Mouse (Mus musculus) CH12.LX (cell line): Measurements from ENCODE around the gene Sel1l. TPM values are rescaled to one million over a fixed set of nuclear protein-coding genes. Genes with fewer than 3 reads are reported as not detected.

Experiments used
- DNase-seq: peaks from one replicate; pipeline ENCODE4 v3.0.0-alpha.2; 2013; ENCODE audit errors: extremely low read depth
- H3K27ac ChIP-seq: 2 replicates; pipeline ENCODE4 v1.5.1; 2012; ENCODE audit warnings: low read depth, mild to moderate bottlenecking, control low read depth, moderate library complexity; ENCODE audit not compliant: insufficient read depth
- H3K27me3 ChIP-seq: replicated peaks from 2 replicates; pipeline ENCODE3; 2012; ENCODE audit warnings: inconsistent platforms
- H3K36me3 ChIP-seq, 2 experiments: replicated peaks in 1 of 2; 2 replicates each; pipeline versions ENCODE3 to v1.6.1; 2012; ENCODE audit warnings: inconsistent platforms in 1 of 2, low read length in 1 of 2, mild to moderate bottlenecking in 1 of 2, mixed read lengths in 1 of 2, moderate library complexity in 1 of 2; ENCODE audit not compliant: control insufficient read depth in 1 of 2, insufficient read depth in 1 of 2
- H3K4me1 ChIP-seq, 2 experiments: 2 replicates each; pipeline ENCODE4 v1.6.1; 2012; ENCODE audit warnings: inconsistent platforms in 1 of 2, moderate library complexity in 1 of 2; ENCODE audit not compliant: insufficient read depth in 2 of 2, control insufficient read depth in 1 of 2
- H3K4me2 ChIP-seq: 2 replicates; pipeline ENCODE4 v1.6.1; 2012; ENCODE audit warnings: low read depth, mild to moderate bottlenecking, control low read depth; ENCODE audit not compliant: poor library complexity, insufficient read depth, severe bottlenecking
- H3K4me3 ChIP-seq, 3 experiments: fragments of 150-350 bp in 1 of 3; sonication (generic) in 1 of 3; replicated peaks in 1 of 3; 2 replicates each; pipeline versions ENCODE3 to v1.5.1; 2011 to 2012; ENCODE audit warnings: low read depth in 2 of 3, low read length in 2 of 3, mild to moderate bottlenecking in 2 of 3, moderate library complexity in 2 of 3, control low read depth in 1 of 3, improper control_type of control experiment in 1 of 3, inconsistent platforms in 1 of 3, mixed read lengths in 1 of 3; ENCODE audit not compliant: poor library complexity in 1 of 3
- H3K79me2 ChIP-seq: replicated peaks from 2 replicates; pipeline ENCODE4 v1.6.1; 2012; ENCODE audit warnings: mild to moderate bottlenecking, moderate library complexity; ENCODE audit not compliant: control insufficient read depth, poor library complexity, insufficient read depth, severe bottlenecking; ENCODE audit errors: extremely low read depth
- H3K9ac ChIP-seq: 2 replicates; pipeline ENCODE4 v1.6.1; 2012; ENCODE audit warnings: low read depth, mild to moderate bottlenecking, control low read depth, moderate library complexity; ENCODE audit not compliant: insufficient read depth
- H3K9me3 ChIP-seq: replicated peaks from 2 replicates; pipeline ENCODE3; 2012; ENCODE audit warnings: low read length, inconsistent platforms, mixed read lengths
- BHLHE40 ChIP-seq: IDR thresholded peaks from 2 replicates; pipeline ENCODE4 v1.6.1; 2011; ENCODE audit warnings: mild to moderate bottlenecking, low read depth, low read length, improper control_type of control experiment
- CHD2 ChIP-seq: IDR thresholded peaks from 2 replicates; pipeline ENCODE4 v1.6.1; 2011; ENCODE audit warnings: low read length, improper control_type of control experiment
- ELF1 ChIP-seq: IDR thresholded peaks from 2 replicates; pipeline ENCODE4 v1.6.1; 2014; ENCODE audit warnings: low read depth, mild to moderate bottlenecking, inconsistent platforms, low read length, improper control_type of control experiment
- EP300 ChIP-seq: IDR thresholded peaks from 2 replicates; pipeline ENCODE4 v1.6.1; 2011; ENCODE audit warnings: low read length, improper control_type of control experiment
- ETS1 ChIP-seq: conservative IDR thresholded peaks from 2 replicates; pipeline ENCODE4 v1.6.1; 2012; ENCODE audit warnings: low read depth, mild to moderate bottlenecking, inconsistent platforms, low read length, improper control_type of control experiment, moderate library complexity
- HCFC1 ChIP-seq: IDR thresholded peaks from 2 replicates; pipeline ENCODE4 v1.6.1; 2012; ENCODE audit warnings: low read depth, mild to moderate bottlenecking, inconsistent platforms, low read length, improper control_type of control experiment
- KAT2A ChIP-seq: IDR thresholded peaks from 2 replicates; pipeline ENCODE4 v1.6.1; 2012; ENCODE audit warnings: low read length, improper control_type of control experiment, inconsistent platforms; ENCODE audit not compliant: insufficient replicate concordance
- MAX ChIP-seq: IDR thresholded peaks from 2 replicates; pipeline ENCODE4 v1.6.1; 2011; ENCODE audit warnings: low read length, improper control_type of control experiment
- MXI1 ChIP-seq: IDR thresholded peaks from 2 replicates; pipeline ENCODE4 v1.6.1; 2011; ENCODE audit warnings: mild to moderate bottlenecking, low read depth, low read length, improper control_type of control experiment
- MYC ChIP-seq: IDR thresholded peaks from 2 replicates; pipeline ENCODE4 v1.6.1; 2011; ENCODE audit warnings: low read depth, mild to moderate bottlenecking, improper control_type of control experiment, low read length
- NRF1 ChIP-seq: IDR thresholded peaks from 2 replicates; pipeline ENCODE4 v1.6.1; 2014; ENCODE audit warnings: low read depth, mild to moderate bottlenecking, inconsistent platforms, low read length, improper control_type of control experiment, moderate library complexity
- PAX5 ChIP-seq: IDR thresholded peaks from 2 replicates; pipeline ENCODE4 v1.6.1; 2012; ENCODE audit warnings: low read length, inconsistent platforms, mixed read lengths
- POLR2A ChIP-seq: IDR thresholded peaks from 2 replicates; pipeline ENCODE4 v1.6.1; 2011; ENCODE audit warnings: low read depth, mild to moderate bottlenecking, improper control_type of control experiment, low read length
- POLR2AphosphoS2 ChIP-seq: IDR thresholded peaks from 2 replicates; pipeline ENCODE4 v1.6.1; 2011; ENCODE audit warnings: low read depth, low read length, improper control_type of control experiment
- RCOR1 ChIP-seq: conservative IDR thresholded peaks from 2 replicates; pipeline ENCODE4 v1.6.1; 2012; ENCODE audit warnings: low read depth, mild to moderate bottlenecking, inconsistent platforms, low read length, improper control_type of control experiment
- SIN3A ChIP-seq: IDR thresholded peaks from 2 replicates; pipeline ENCODE4 v1.6.1; 2012; ENCODE audit warnings: low read length, improper control_type of control experiment, inconsistent platforms
- ZKSCAN1 ChIP-seq: IDR thresholded peaks from 2 replicates; pipeline ENCODE4 v1.6.1; 2012; ENCODE audit warnings: low read depth, inconsistent platforms, low read length, improper control_type of control experiment, borderline replicate concordance
- ZMIZ1 ChIP-seq: IDR thresholded peaks from 2 replicates; pipeline ENCODE4 v1.6.1; 2012; ENCODE audit warnings: low read depth, mild to moderate bottlenecking, inconsistent platforms, low read length, improper control_type of control experiment
- ZNF384 ChIP-seq: IDR thresholded peaks from 2 replicates; pipeline ENCODE4 v1.6.1; 2012; ENCODE audit warnings: low read depth, low read length, improper control_type of control experiment, inconsistent platforms
- dilution Hi-C: fragments of 300-500 bp; cut with MboI; formaldehyde crosslinking; loops from 2 replicates; pipeline ENCODE4 v1.14.3; 2020; ENCODE audit warnings: low sequenced_read_pairs; ENCODE audit not compliant: extremely low pct_unique_long_range_greater_than_20kb, extremely low pct_ligation_motif_present
- in situ Hi-C: fragments of 300-500 bp; cut with MboI; formaldehyde crosslinking; loops from 3 replicates; pipeline ENCODE4 v1.14.3; 2019; ENCODE audit warnings: low sequenced_read_pairs, low pct_ligation_motif_present, low pct_unique_long_range_greater_than_20kb, mixed read lengths
- polyA plus RNA-seq: library from polyadenylated mRNA; unstranded; fragments of >175 nt; gene quantifications from 2 replicates; pipeline ENCODE4 v1.2.1, GENCODE M21; 2012; ENCODE audit warnings: low read depth; ENCODE audit not compliant: insufficient read length
- total RNA-seq, 2 experiments: library from RNA; depleted of rRNA; stranded (reverse); fragments of 300-350 nt in 1 of 2; fragments of >200 nt in 1 of 2; gene quantifications; 2 replicates each; pipeline ENCODE4 v1.2.3; 2012 to 2014

Gene Sel1l
- total and polyA plus RNA-seq, 3 experiments: 46.6 to 155 (median 84.7) TPM

DNA sequence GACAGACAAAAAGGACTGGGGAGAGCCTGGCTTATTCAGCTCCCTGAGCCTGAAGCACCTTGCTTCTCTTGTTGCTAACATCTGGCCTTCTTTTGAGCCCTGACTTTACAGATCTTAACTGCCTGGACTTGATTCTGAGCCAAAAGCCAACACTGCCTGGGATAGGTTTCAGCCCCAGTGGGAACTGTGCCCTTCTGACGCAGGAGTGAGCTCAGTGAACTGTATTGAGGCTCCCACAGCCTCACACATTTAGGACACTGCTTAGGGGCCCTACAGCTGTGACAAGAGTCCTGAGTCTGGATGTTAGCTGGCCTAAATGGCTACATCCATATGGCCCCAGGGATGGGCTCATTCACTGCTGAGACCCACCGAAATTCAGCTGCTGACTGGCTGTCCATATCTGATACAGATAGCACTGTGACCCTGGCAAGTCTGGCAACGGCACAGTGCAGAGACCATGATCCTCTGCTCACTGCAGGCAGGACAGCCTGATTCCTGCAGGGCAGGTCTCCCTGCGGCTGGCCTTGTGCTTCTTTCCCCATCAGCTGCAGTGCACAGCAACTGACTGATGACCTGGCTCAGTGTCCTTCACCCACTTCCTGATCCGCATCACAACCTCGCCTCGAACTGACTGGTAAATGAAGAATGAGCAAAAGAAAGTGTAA, 11.4 kb downstream of the Sel1l start:
- dilution Hi-C loops (no loop called here), in situ Hi-C loops (no loop called here)
- H3K36me3 ChIP-seq: peaks cover 80 to 97% of the 10 kb centered on the region in 2 experiments

DNA sequence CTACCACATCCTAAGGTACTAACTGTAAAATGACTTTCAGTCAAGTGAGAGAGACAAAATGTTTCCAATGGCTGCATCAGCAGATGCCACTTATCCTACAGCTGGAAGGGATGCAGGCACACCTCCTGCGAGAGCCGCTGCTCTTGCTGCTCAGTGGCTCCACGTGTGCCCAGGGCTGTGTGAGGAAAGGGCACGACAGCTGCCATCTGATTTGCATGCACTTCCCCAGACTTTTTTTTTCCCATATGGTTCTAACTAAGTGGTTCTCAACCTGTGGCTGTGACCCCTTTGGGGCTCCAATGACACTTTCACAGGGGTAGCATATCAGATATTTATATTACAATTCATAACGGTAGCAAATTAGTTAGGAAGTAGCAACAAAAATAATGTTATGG, 15.0 kb downstream of the Sel1l start:
- Histone ChIP-seq H3K4me1 (peaks cover 2 to 28% of the 10 kb centered on the region in 2 experiments; a peak in 2 of 4 replicates), H3K36me3 (peaks cover 74 to 92% of the 10 kb centered on the region in 2 experiments), H3K27me3 (no peaks in the 10 kb centered on the region), H3K4me2 (no peak overlapping the region), H3K79me2 (peaks cover 13% of the 10 kb centered on the region), H3K27ac (no peak overlapping the region), H3K9me3 (no peaks in the 10 kb centered on the region), H3K4me3 (no peak overlapping the region), H3K9ac (no peak overlapping the region)
- in situ Hi-C loops (no loop called here), dilution Hi-C loops (no loop called here)
- DNase-seq: peak; percentile 45
- TF ChIP-seq ETS1 (0 out of 2 replicates have a peak, but pooled peaks have one; percentile 13), MXI1 (peak; percentile 73; the same call in 1 of the 2 replicates), BHLHE40 (peak; percentile 50; the same call in 1 of the 2 replicates), POLR2A (no peak), EP300 (peak; percentile 49), ZNF384 (peak; percentile 80), MAX (peak; percentile 79), SIN3A (peak; percentile 69), HCFC1 (no peak), MYC (0 out of 2 replicates have a peak, but pooled peaks have one; percentile 43)

More for the DNA sequence above, 11.4 kb downstream of the Sel1l start:
- H3K9ac ChIP-seq: no peak overlapping the region
- no peak for DNase-seq
- no peaks in the 10 kb centered on the region for H3K9me3 ChIP-seq
- H3K79me2 ChIP-seq: peaks cover 14% of the 10 kb centered on the region
- no peak for TF ChIP-seq POLR2AphosphoS2
- no peak for TF ChIP-seq ELF1
- TF ChIP-seq MXI1: no peak
- TF ChIP-seq ZKSCAN1: no peak
- TF ChIP-seq RCOR1: no peak
- TF ChIP-seq MAX: no peak
- TF ChIP-seq PAX5: no peak
- no peak for TF ChIP-seq KAT2A
- TF ChIP-seq CHD2: no peak
- no peak for TF ChIP-seq BHLHE40
- TF ChIP-seq ZMIZ1: no peak
- no peak for TF ChIP-seq NRF1
- no peak overlapping the region for H3K27ac ChIP-seq
- H3K27me3 ChIP-seq: no peaks in the 10 kb centered on the region
- H3K4me1 ChIP-seq: peaks cover 2 to 28% of the 10 kb centered on the region in 2 experiments; a peak in 2 of 4 replicates
- no peak overlapping the region for H3K4me3 ChIP-seq
- H3K4me2 ChIP-seq: no peak overlapping the region
